Mouse (Mus musculus): ENCODE results near the gene Apoa4.

The Apoa4 gene

GRCm38 (mm10) chr9:46227064-46227614 is 13.4 kb upstream of the Apoa4 start:
- DNase-seq (ENCODE audit: low spot score in 2 of 2): no peak

GRCm38 (mm10) chr9:46228491-46228890 is 12.0 kb upstream of the Apoa4 start, which contains the start of gene Apoa1:
Gene Apoa1 (plus strand): TSS chr9:46228580.
- no peak for DNase-seq (ENCODE audit: low spot score in 2 of 2)

GRCm38 (mm10) chr9:46229573-46230449 is 10.7 kb upstream of the Apoa4 start:
- DNase-seq (ENCODE audit: low spot score in 2 of 2): peak; percentile 82 to 84

DNA sequence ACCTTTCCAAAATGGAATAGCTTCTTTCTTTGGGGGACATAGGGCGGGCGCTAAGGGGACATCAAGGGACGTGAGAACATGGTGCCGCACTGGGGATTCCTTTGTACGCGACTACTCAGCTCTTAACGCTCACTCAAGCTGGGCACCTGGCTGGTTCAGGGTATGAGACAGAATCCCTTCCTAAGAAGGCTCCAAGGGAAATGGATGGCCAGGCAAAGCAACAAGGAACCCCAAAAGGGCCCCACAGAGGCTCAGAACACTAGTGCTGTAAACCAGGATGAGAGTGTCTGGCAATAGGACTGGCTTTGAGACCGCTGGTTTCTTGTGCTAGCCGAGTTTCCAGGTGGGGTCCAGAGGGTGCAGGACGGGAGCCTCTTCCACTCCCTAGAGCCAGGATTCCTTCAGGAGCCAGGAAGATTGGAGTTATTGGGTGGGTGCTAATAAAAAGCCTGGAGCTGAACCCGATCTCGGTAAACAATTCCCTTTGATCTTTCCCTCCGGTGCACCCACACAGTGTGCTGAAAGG is 10.0 kb upstream of the Apoa4 start:
- DNase-seq (ENCODE audit: low spot score in 2 of 2): no peak

DNA sequence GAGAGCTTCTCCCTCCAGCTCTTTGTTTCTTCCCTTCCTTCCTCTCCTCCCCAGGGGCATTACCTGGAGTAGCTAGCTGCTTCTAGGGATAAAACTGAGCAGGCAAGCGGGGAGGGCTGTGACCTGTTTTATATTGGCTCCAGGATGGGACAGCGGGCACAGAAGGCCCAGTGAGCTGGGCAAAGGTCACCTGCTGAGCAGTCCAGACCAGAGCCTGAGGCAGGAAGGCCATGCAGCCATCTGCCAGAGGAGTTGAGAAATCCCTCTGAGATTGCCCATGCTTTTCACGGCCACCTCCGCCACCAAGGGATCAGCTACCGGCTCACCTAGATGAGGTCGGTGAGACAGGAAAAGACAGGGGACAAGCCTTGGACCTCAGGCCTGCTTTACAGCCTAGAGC is 5.3 kb upstream of the Apoa4 start:
- DNase-seq (ENCODE audit: low spot score in 2 of 2): no peak

DNA sequence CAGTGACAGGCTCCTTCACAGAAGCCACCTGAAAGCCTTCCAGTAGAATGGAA is 5.1 kb upstream of the Apoa4 start, which contains the start of gene Apoc3:
Gene Apoc3, minus strand, starts transcription at position 41 of the 53 bp plus-strand sequence.
- no peak for DNase-seq (ENCODE audit: low spot score in 2 of 2)

GRCm38 (mm10) chr9:46235649-46236048 is 4.8 kb upstream of the Apoa4 start:
- no peak for DNase-seq (ENCODE audit: low spot score in 2 of 2)

- DNase-seq (ENCODE audit: low spot score in 2 of 2): no peak
Measured at GRCm38 (mm10) chr9:46238850-46239249, 1.6 kb upstream of the Apoa4 start.

- DNase-seq (ENCODE audit: low spot score in 2 of 2): no peak
Measured at GRCm38 (mm10) chr9:46241818-46242217, 1.3 kb downstream of the Apoa4 start.

GRCm38 (mm10) chr9:46243122-46243521 is 2.6 kb downstream of the Apoa4 start:
- DNase-seq (ENCODE audit: low spot score in 2 of 2): no peak

GRCm38 (mm10) chr9:46243584-46243983 is 3.1 kb downstream of the Apoa4 start:
- DNase-seq (ENCODE audit: low spot score in 2 of 2): no peak

DNA sequence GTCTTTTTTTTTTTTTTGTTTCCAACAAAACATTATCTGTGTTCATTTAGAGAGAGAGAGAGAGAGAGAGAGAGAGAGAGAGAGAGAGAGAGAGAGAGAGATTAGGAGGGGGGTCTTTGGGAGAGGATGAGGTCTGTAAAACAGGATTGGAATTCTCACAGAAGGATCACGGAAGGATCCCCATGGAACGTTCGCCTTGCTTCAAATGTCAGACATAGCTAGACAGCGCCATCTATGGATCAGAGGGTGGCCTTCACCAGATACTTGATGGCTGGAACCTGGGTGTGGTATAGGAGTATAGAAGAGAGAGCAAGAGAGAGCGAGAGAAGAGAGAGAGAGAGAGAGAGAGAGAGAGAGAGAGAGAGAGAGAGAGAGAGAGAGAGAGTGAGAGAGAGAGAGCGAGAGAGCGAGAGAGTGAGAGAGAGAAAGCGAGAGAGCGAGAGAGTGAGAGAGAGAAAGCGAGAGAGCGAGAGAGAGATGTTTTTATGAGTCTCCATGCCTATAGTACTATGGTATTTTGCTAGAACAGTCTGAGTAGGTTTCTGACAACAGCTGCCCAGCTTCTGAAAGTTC is 6.3 kb downstream of the Apoa4 start:
- DNase-seq (ENCODE audit: low spot score in 2 of 2): peak in 1 of 2 experiments; percentile 50

GRCm38 (mm10) chr9:46256177-46256576 is 15.7 kb downstream of the Apoa4 start:
- DNase-seq (ENCODE audit: low spot score in 2 of 2): no peak

GRCm38 (mm10) chr9:46256658-46257385 is 16.3 kb downstream of the Apoa4 start:
- no peak for DNase-seq (ENCODE audit: low spot score in 2 of 2)

DNA sequence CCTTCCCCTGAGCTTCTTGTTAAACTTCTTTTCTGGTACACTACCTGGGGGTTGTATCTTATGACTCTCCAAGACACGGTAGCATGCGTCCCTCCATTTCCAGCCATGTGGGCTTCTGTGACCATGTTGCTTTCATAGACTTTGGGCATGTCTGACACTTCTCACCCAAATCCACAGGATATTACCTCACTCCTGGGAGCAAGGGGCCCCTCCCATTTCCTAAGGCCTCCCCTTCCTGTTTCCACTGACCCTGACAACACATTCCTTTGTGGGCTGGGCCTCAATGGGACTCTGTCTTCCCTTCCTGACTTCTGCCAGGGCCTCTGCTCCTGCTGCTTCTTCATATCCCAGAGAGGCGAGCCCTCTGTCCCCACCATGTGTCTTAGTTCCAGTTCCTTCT is 17.1 kb downstream of the Apoa4 start:
- no peak for DNase-seq (ENCODE audit: low spot score in 2 of 2)

DNA sequence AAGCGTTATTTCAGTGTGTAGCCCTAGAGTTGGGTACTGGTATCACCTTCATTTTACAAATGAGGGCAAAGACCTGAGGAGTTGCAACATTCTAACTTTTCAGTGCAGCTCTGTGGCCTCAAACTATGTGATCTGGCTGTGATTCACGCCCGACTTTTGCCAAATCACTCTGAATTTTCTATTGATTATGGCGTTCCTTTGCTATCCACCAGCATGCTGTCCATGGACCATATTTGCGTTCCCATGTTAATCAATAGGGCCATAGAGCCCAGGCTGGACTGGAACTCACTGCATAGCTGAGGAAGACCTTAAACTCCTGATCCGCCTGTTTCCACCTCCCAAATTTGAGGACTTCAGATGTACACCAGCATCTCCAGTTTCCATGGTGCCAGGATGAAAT is 18.6 kb downstream of the Apoa4 start:
- no peak for DNase-seq (ENCODE audit: low spot score in 2 of 2)

DNA sequence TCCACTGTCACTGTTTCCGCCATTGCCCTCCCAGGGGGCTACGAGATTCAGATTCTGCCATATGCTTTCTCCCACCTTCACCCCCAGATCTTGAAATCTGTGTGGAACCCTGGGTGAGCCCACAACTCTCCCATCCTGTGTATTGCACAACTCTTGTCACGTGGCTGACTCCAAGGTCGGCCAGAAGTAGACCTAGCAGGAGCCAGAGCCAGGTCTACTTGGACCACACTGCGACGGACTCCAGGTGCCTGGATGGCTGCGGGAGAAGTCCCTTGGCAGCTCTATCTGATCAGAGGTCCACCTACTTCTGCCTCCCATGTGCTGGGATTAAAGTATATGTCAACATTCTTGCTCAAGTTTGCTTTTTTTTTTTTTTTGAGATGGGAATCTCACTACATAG is 20.6 kb downstream of the Apoa4 start:
- DNase-seq (ENCODE audit: low spot score in 2 of 2): no peak

DNA sequence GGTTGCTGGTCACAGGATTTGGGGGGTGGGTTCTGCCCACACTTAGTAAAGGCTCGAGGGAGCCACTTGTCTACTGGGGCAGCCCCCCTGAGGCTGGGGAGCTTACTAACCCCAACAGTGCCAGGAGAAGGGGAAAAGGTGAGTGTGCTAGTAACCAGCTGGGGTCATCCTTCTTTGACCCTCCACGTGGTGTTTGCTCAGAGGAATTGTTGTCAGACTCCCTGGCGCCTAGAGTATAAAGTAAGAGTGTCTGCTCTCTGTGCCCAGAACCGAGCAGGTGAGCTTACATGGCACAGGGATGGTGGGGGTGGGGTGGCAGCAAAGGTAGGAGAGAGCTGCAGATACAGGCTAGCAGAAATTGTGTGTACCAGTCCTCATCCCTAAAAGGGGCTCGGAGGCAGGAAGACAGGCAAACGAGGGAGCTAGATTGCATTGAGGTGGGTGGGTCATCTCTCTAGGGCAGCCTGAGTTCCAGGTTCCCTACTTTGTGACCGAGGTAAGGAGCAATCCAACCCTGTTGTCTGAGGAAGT is 27.9 kb downstream of the Apoa4 start, which contains the start of gene Apoa5:
Gene Apoa5, plus strand, starts transcription at position 291 of the 531 bp plus-strand sequence.
- DNase-seq (ENCODE audit: low spot score in 2 of 2): no peak

GRCm38 (mm10) chr9:46269125-46269524 is 28.6 kb downstream of the Apoa4 start:
- no peak for DNase-seq (ENCODE audit: low spot score in 2 of 2)

DNA sequence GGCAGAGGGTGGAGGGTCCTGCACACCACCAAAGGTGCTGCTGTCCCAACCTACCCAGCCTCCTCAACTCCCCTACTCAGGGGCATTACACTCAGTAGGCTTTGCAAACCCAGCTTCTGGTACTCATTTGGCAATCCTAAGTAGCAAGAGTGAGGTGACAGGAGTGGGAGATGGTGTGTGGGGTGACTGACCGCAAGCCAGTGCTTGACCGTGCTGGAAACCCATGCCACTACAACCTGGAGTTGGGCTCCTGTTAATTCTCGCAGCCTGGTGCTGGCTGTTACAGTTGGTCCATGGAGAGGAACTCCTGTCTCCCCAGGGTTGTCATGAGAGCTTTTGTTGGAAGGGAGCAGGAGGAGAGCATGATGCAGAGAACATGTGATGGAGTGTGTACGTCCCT is 30.3 kb downstream of the Apoa4 start:
- no peak for DNase-seq (ENCODE audit: low spot score in 2 of 2)

DNA sequence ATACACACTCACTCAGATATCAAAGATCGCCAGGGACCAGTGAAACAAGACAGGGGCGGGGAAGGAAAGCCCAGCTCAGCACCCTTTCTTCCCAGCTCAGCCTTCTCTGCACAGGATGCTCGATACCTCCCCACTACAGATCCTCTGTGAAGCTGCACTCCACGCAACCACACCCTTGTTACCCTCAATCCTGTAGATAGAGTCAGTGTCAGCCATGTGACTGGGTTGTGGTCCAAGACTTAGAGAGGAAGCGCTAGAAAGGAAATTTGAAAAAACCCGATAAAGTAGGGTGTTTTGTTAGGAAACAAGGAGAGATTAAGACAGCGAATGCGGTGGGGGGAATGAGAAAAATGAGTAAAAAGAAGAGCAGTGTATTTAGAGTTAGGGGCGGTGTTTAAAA is 31.6 kb downstream of the Apoa4 start:
- no peak for DNase-seq (ENCODE audit: low spot score in 2 of 2)
